Mouse (Mus musculus): ENCODE results near the gene Lpp.

DNA sequence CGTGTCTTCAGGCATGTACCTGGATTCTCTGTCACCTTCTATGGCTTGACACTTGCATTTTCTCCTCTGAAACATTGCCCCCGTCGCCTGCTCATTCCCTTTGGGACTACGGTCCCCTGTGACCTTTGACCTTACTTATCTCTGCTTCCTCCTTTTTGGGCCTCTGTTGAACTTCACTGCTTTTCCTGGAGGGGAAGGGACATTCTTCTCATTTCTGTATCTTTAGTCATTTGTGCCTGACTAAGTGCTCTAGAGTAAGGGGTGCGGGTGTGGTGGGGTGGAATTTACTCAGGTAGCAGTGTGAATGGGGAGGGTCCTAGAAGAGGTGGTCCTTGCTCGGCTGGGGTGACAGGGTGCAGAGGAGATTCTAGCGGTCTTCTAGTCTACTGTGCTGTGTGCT, 40.7 kb downstream of the Lpp start:
- TF ChIP-seq CTCF (IDR thresholded peaks at IDR 0.05; ENCODE audit: low read depth, low read length) (no peak), POLR2A (IDR thresholded peaks at IDR 0.05; ENCODE audit: borderline replicate concordance, low read depth, low read length) (no peak)

Data from bone marrow macrophage, adult 2 months (primary cell).